Mouse (Mus musculus): ENCODE results near the gene Rptor. TPM values are rescaled to one million over a fixed set of nuclear protein-coding genes. Genes with fewer than 3 reads are reported as not detected.

The Rptor gene
- total and polyA plus RNA-seq, 3 experiments = 33.9 to 34.9 TPM; not detected in 1

- no peak for TF ChIP-seq USF1 (IDR thresholded peaks at IDR 0.05; ENCODE audit: low read depth, low read length)
- TF ChIP-seq ETS1 (IDR thresholded peaks at IDR 0.05; ENCODE audit: low read depth, low read length) = no peak
- TF ChIP-seq TBP (IDR thresholded peaks at IDR 0.05; ENCODE audit: low read depth, low read length) = no peak
- TF ChIP-seq MYB (IDR thresholded peaks at IDR 0.05; ENCODE audit: low read depth, low read length) = no peak
- no peak for TF ChIP-seq MEF2A (IDR thresholded peaks at IDR 0.05; ENCODE audit: extremely low read depth, insufficient replicate concordance, low read depth, low read length, poor library complexity, severe bottlenecking)
- TF ChIP-seq RAD21 (IDR thresholded peaks at IDR 0.05; ENCODE audit: low read depth, low read length) = no peak
- TF ChIP-seq E2F4 (IDR thresholded peaks at IDR 0.05; ENCODE audit: borderline replicate concordance, low read depth, low read length) = no peak
- Histone ChIP-seq H3K79me2 (ENCODE audit: control insufficient read depth, insufficient read depth, low read length, poor library complexity) (peaks cover 67% of the 10 kb centered on the region), H3K27ac (ENCODE audit: control insufficient read depth, low read depth, low read length) (no peak overlapping the region), H3K9me3 (replicated peaks; ENCODE audit: insufficient read depth, low read length) (no peaks in the 10 kb centered on the region), H3K9ac (ENCODE audit: control insufficient read depth, low read depth, low read length, poor library complexity, severe bottlenecking) (no peak overlapping the region), H3K27me3 (ENCODE audit: control insufficient read depth in 1 of 2, insufficient read depth in 2 of 2, low read length in 2 of 2) (no peaks in the 10 kb centered on the region), H3K36me3 (ENCODE audit: control insufficient read depth in 1 of 2, insufficient read depth in 2 of 2, low read length in 2 of 2) (peaks cover 0 to 3% of the 10 kb centered on the region in 2 experiments; a peak in 1 of 4 replicates), H3K4me1 (ENCODE audit: control insufficient read depth in 1 of 2, insufficient read depth in 2 of 2, low read length in 2 of 2) (peaks cover 0 to 3% of the 10 kb centered on the region in 2 experiments; a peak in 1 of 4 replicates), H3K4me3 (ENCODE audit: control insufficient read depth in 1 of 2, insufficient read depth in 1 of 2, low read depth in 2 of 2, low read length in 2 of 2) (no peak overlapping the region)
- DNase-seq (ENCODE audit: low read depth, low spot score) = no peak
Measured at GRCm38 (mm10) chr11:119612179-119612578, 9.5 kb downstream of the Rptor start.

GRCm38 (mm10) chr11:119615087-119615486 is 12.4 kb downstream of the Rptor start:
- Histone ChIP-seq H3K27me3 (ENCODE audit: control insufficient read depth in 1 of 2, insufficient read depth in 2 of 2, low read length in 2 of 2) (no peaks in the 10 kb centered on the region), H3K4me3 (ENCODE audit: control insufficient read depth in 1 of 2, insufficient read depth in 1 of 2, low read depth in 2 of 2, low read length in 2 of 2) (no peak overlapping the region), H3K9ac (ENCODE audit: control insufficient read depth, low read depth, low read length, poor library complexity, severe bottlenecking) (no peak overlapping the region), H3K4me1 (ENCODE audit: control insufficient read depth in 1 of 2, insufficient read depth in 2 of 2, low read length in 2 of 2) (peaks cover 0 to 3% of the 10 kb centered on the region in 2 experiments; a peak in 1 of 4 replicates), H3K79me2 (ENCODE audit: control insufficient read depth, insufficient read depth, low read length, poor library complexity) (peaks cover 53% of the 10 kb centered on the region), H3K27ac (ENCODE audit: control insufficient read depth, low read depth, low read length) (no peak overlapping the region), H3K36me3 (ENCODE audit: control insufficient read depth in 1 of 2, insufficient read depth in 2 of 2, low read length in 2 of 2) (peaks cover 2 to 9% of the 10 kb centered on the region in 2 experiments), H3K9me3 (replicated peaks; ENCODE audit: insufficient read depth, low read length) (no peaks in the 10 kb centered on the region)
- TF ChIP-seq POLR2AphosphoS5 (IDR thresholded peaks at IDR 0.05; ENCODE audit: borderline replicate concordance, low read depth, low read length) (no peak), RAD21 (IDR thresholded peaks at IDR 0.05; ENCODE audit: low read depth, low read length) (no peak), CHD1 (IDR thresholded peaks at IDR 0.05; ENCODE audit: low read depth, low read length) (no peak), ZMIZ1 (IDR thresholded peaks at IDR 0.05; ENCODE audit: low read depth, low read length) (no peak), NRF1 (IDR thresholded peaks at IDR 0.05; ENCODE audit: insufficient read depth, low read depth, low read length, poor library complexity, severe bottlenecking) (no peak), CTCF (IDR thresholded peaks at IDR 0.05 in 2 of 3, conservative IDR thresholded peaks at IDR 0.05 in 1 of 3; ENCODE audit: control insufficient read depth in 1 of 3, insufficient read depth in 1 of 3, low read depth in 2 of 3, low read length in 3 of 3, poor library complexity in 1 of 3, severe bottlenecking in 1 of 3) (no peak), SIN3A (IDR thresholded peaks at IDR 0.05; ENCODE audit: low read length) (no peak), BHLHE40 (IDR thresholded peaks at IDR 0.05; ENCODE audit: borderline replicate concordance, low read depth, low read length) (no peak), MAX (IDR thresholded peaks at IDR 0.05; ENCODE audit: low read length) (no peak), TBP (IDR thresholded peaks at IDR 0.05; ENCODE audit: low read depth, low read length) (no peak), TCF12 (IDR thresholded peaks at IDR 0.05; ENCODE audit: low read depth, low read length) (no peak), E2F4 (IDR thresholded peaks at IDR 0.05; ENCODE audit: borderline replicate concordance, low read depth, low read length) (no peak), MXI1 (IDR thresholded peaks at IDR 0.05; ENCODE audit: low read depth, low read length) (no peak), GATA1 (IDR thresholded peaks at IDR 0.05; ENCODE audit: low read depth, low read length) (no peak), EP300 (IDR thresholded peaks at IDR 0.05; ENCODE audit: low read depth in 1 of 2, low read length in 2 of 2) (no peak), ZC3H11A (IDR thresholded peaks at IDR 0.05; ENCODE audit: low read depth, low read length) (no peak), RCOR1 (IDR thresholded peaks at IDR 0.05; ENCODE audit: low read depth, low read length) (no peak; the same call in 1 of the 2 replicates), TAL1 (IDR thresholded peaks at IDR 0.05; ENCODE audit: low read length) (no peak)
- DNase-seq (ENCODE audit: low read depth, low spot score) = no peak

Data from MEL (cell line).